Mouse (Mus musculus) B cell, adult 2 months (primary cell): Measurements from ENCODE around the gene Dbi.
A peak's percentile ranks its signal among the peaks of the same experiment; 100 is the strongest.

ENCODE experiments used
- DNase-seq, 2 experiments: peaks; one replicate each; pipeline ENCODE4 v3.0.0; 2022

Gene Dbi

GRCm38 (mm10) chr1:120082957-120083585 lies 37.8 kb downstream of the Dbi start:
- DNase-seq: no peak

- no peak for DNase-seq
Measured at GRCm38 (mm10) chr1:120080632-120081031, 40.2 kb downstream of the Dbi start.

GRCm38 (mm10) chr1:120077746-120078410 lies 43.0 kb downstream of the Dbi start:
- no peak for DNase-seq

DNA sequence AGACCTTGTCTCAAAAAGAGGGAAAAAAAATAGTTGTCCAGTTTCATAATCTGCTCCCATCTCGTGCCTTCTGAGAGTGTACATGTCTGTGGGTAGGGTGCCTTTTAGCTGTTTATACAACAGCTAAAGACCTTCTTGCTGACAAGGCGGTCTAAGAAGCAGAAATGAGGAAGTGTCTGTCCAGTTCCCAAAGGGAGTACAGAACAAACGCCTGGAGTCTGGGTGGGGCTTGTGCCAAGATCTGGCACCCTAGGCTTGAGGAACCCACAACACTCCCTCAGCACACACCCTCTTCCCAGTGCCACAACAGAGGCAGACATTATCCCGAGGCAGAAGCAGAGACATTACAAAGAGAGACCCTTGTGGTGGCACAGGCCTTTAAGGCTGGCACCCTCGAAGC lies 45.4 kb downstream of the Dbi start:
- DNase-seq: no peak

GRCm38 (mm10) chr1:120074931-120075330 lies 45.9 kb downstream of the Dbi start:
- no peak for DNase-seq

DNA sequence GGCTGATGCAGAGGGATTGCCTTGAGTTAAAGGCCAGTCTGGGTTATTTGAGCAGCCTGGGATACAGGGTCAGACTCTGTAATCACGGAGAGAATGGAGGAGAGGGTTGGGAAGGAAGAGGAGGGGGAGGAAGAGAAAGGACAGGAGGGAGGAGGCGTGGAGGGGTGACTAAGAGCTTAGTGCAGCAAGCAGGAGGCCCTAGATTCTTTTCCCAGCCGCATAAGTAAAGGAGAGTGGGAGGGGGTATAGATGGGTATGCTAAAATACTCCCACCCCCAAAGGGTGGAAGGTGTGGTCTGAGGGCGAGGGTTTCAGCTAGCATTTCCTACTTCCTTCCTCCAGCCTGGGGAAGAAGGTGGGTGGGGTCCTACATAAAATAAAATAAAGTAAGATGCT lies 46.6 kb downstream of the Dbi start:
- no peak for DNase-seq

- peak; percentile 6 for DNase-seq
Measured at GRCm38 (mm10) chr1:120073519-120074306, 47.2 kb downstream of the Dbi start, which contains the start of gene Tmem37. Tmem37 (minus strand) TSS chr1:120074074.

DNA sequence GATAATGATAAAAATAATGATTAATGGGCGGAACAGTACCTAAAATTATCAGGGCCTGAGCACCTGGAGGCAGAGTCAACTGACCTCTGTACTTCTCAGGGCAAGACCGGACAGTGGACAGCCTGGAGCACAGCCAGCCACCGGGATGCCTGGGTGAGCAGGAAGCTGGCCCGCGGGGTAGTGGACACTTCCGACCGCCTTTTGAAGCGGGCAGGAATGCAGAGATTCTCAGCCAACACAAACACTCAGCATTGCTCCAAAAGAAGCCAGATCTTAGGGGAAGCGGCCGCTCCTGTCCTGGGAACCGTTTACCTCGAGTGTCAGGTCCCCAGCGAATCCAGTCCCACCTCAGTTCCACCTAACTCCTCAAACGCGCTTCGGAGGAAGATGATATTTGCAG lies 48.0 kb downstream of the Dbi start:
- no peak for DNase-seq

DNA sequence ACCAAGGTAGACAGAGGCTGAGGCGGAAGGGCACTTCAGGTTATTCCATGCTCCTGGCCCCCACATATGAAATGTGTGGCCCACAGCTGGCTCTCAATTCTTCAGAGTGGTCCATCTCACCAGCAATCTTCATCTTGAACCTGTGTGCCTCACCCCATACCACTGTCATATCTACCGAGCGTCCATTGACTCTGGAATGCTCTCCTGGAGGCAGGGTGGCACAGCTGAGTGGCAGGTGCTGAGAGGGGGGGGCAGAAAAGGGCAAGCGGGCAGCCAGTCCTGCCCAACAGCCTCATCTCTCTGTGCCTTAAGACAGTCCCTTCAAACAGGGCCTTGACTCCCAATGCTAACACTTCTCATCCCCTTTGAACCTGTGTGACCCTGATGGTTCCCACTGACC lies 49.7 kb downstream of the Dbi start:
- DNase-seq: no peak

GRCm38 (mm10) chr1:120070168-120070567 lies 50.7 kb downstream of the Dbi start:
- DNase-seq: no peak

GRCm38 (mm10) chr1:120069120-120069519 lies 51.8 kb downstream of the Dbi start:
- DNase-seq: no peak

- no peak for DNase-seq
Measured at GRCm38 (mm10) chr1:120066625-120067024, 54.3 kb downstream of the Dbi start.

GRCm38 (mm10) chr1:120066159-120066558 lies 54.7 kb downstream of the Dbi start:
- no peak for DNase-seq

GRCm38 (mm10) chr1:120064036-120064682 lies 56.7 kb downstream of the Dbi start:
- DNase-seq: no peak
